Mouse (Mus musculus) stomach, postnatal 0 days (tissue): ENCODE measurements around the gene Gmeb1. TPM values are rescaled to one million over a fixed set of nuclear protein-coding genes. Genes with fewer than 3 reads are reported as not detected.

Experiments used
- ATAC-seq: fragments of 200-750 bp; cut with Nextera tagmentation; 2 replicates; pipeline ENCODE4 v1.8.0; 2017; ENCODE audit not compliant: low FRiP score, low TSS enrichment
- DNase-seq: peaks from one replicate; pipeline ENCODE4 v3.0.0-alpha.2; 2016; ENCODE audit warnings: low spot score
- H3K27ac ChIP-seq: fragments of 300-500 bp; sonication (generic); replicated peaks from 2 replicates; pipeline ENCODE4 v1.5.1; 2014; ENCODE audit warnings: mild to moderate bottlenecking, control low read depth
- H3K27me3 ChIP-seq: fragments of 300-500 bp; sonication (generic); 2 replicates; pipeline ENCODE4 v1.6.1; 2014; ENCODE audit warnings: low read length; ENCODE audit not compliant: control insufficient read depth, insufficient read depth
- H3K36me3 ChIP-seq: fragments of 300-500 bp; sonication (generic); 2 replicates; pipeline ENCODE4 v1.6.1; 2014; ENCODE audit warnings: low read length, mixed read lengths; ENCODE audit not compliant: control insufficient read depth, insufficient read depth
- H3K4me1 ChIP-seq: fragments of 300-500 bp; sonication (generic); replicated peaks from 2 replicates; pipeline ENCODE4 v1.6.1; 2014; ENCODE audit warnings: antibody characterized with exemption; ENCODE audit not compliant: control insufficient read depth, insufficient read depth
- H3K4me2 ChIP-seq: fragments of 300-500 bp; sonication (generic); replicated peaks from 2 replicates; pipeline ENCODE4 v1.6.1; 2014; ENCODE audit warnings: low read depth, mild to moderate bottlenecking, control low read depth, moderate library complexity
- H3K4me3 ChIP-seq: fragments of 300-500 bp; sonication (generic); 2 replicates; pipeline ENCODE4 v1.5.1; 2014; ENCODE audit warnings: low read depth, low read length, control low read depth
- H3K9ac ChIP-seq: fragments of 300-500 bp; sonication (generic); 2 replicates; pipeline ENCODE4 v1.6.1; 2014; ENCODE audit warnings: mild to moderate bottlenecking, low read length, control low read depth, mixed read lengths
- H3K9me3 ChIP-seq: fragments of 300-500 bp; sonication (generic); 2 replicates; pipeline ENCODE4 v1.6.1; 2016; ENCODE audit warnings: low read length; ENCODE audit not compliant: control insufficient read depth
- CTCF ChIP-seq: IDR thresholded peaks from 2 replicates; pipeline ENCODE4 v1.5.1; 2016; ENCODE audit warnings: antibody characterized with exemption, low read depth, mild to moderate bottlenecking, moderate library complexity
- EP300 ChIP-seq: optimal IDR thresholded peaks from 2 replicates; pipeline ENCODE3; 2016; ENCODE audit warnings: antibody characterized with exemption
- WGBS: fragments of 180-500 bp; shearing (Covaris S2); extraction: QIAGEN DNeasy Blood & Tissue Kit; methylation state at CpG from one replicate; pipeline ENCODE4 v1.1.7; 2014; 5-methylcytosine and 5-hydroxymethylcytosine counted together
- polyA plus RNA-seq: library from polyadenylated mRNA; unstranded; fragments of >200 nt; fragmentation: Nextera tagmentation; extraction: Ambion mirVana; gene quantifications from 2 replicates; pipeline ENCODE4 v1.2.1, GENCODE M21; 2015

Gene Gmeb1
- polyA plus RNA-seq, 1 experiment from 2014 or later: 11.4 TPM

DNA sequence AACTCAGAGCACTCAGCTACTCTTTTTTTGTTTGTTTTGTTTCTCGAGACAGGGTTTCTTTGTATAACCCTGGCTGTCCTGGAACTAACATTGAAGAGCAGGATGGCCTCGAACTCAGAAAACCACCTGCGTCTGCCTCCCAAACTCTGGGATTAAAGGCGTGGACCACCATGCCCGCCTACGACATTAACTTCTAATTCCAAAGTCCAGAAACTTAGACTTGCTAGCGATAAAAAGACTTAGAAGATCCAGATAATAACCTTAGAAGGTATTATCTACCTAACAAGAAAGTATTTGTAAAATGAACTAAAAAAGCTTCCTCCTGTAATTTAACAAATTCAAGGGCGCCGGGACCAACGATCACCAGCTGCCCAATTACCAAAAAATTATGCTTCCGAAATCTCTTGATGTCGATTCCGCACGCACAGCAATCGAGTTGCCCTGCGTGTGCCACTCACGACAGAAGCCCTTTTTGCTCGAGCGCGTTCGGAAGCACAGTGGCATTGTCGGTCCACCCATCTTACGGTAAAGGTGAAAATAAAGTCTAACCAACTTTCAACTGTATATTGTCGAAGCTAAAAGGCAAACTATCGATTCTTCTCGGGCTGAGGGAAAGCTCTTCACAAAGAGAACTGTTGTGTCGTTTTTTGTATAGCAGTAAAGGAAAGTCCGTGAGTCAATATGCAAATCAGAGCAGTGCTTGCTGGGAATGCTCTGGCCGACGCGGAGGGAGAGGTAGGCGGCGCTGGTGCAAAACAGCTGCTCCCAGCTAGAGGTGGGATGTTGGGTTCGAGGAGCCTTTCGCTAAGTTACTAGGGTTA, 8.5 kb upstream of the Gmeb1 start:
- Histone ChIP-seq H3K27me3 (no peaks in the 10 kb centered on the region), H3K4me3 (peak overlapping the region; percentile 33), H3K4me1 (0 out of 2 replicates have a peak, but pooled peaks cover 2% of the 10 kb centered on the region), H3K36me3 (no peaks in the 10 kb centered on the region), H3K4me2 (peak overlapping the region; percentile 60), H3K9ac (peak overlapping the region; percentile 72), H3K27ac (peak overlapping the region; percentile 97), H3K9me3 (no peaks in the 10 kb centered on the region)
- DNase-seq: peak; percentile 87
- WGBS: under 1% methylated on average over 35 of the region's 35 CpGs
- TF ChIP-seq CTCF (peak; percentile 74), EP300 (peak; percentile 93)
- ATAC-seq: peak; percentile 79

DNA sequence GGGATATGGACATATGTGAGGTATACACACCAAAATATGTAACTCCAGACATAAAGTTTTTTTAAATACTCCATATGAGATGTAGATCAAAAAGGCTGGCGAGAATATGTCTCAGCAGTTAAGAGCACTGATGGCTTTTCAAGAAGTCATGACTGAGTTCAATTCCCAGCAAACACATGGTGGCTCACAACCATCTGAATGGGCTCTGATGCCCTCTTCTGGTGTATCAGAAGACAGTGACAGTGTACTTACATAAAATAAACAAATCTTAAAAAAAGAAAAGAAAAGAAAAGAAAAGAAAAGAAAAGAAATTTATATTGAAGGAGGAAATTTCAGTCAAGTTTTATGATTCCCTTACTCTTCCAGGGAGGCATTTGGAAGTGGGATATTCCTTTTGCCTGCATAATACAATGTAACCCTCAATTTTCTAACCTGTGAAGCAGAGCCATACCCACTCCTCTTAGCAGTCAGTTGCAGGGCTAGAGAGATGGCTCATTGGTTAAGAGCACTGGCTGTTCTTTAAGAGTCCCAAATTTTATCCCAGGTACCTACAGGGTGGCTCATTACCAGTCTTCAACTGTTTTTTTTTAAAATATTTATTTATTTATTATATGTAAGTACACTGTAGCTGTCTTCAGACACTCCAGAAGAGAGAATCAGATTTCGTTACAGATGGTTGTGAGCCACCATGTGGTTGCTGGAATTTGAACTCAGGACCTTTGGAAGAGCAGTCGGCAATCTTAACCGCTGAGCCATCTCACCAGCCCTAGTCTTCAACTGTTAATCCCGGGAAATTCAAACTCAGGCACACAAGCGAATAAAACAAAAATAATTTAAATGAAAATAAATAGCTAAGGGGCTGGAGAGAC, 7.7 kb upstream of the Gmeb1 start:
- Histone ChIP-seq H3K9ac (no peak overlapping the region), H3K4me2 (no peak overlapping the region), H3K27ac (peak overlapping the region; percentile 97), H3K9me3 (no peaks in the 10 kb centered on the region), H3K36me3 (no peaks in the 10 kb centered on the region), H3K27me3 (no peaks in the 10 kb centered on the region), H3K4me1 (0 out of 2 replicates have a peak, but pooled peaks cover 2% of the 10 kb centered on the region), H3K4me3 (no peak overlapping the region)
- ATAC-seq: no peak
- WGBS: 6% methylated on average over 6 of the region's 6 CpGs
- DNase-seq: no peak
- TF ChIP-seq EP300 (no peak), CTCF (peak; percentile 69)

- Histone ChIP-seq H3K36me3 (no peaks in the 10 kb centered on the region), H3K4me2 (no peak overlapping the region), H3K27me3 (no peaks in the 10 kb centered on the region), H3K9ac (no peak overlapping the region), H3K27ac (no peak overlapping the region), H3K4me1 (no peaks in the 10 kb centered on the region), H3K9me3 (no peaks in the 10 kb centered on the region), H3K4me3 (no peak overlapping the region)
- ATAC-seq: no peak
- DNase-seq: no peak
- no peak for TF ChIP-seq CTCF
- no peak for TF ChIP-seq EP300
- WGBS: 63% methylated on average over 3 of the region's 3 CpGs
Measured at GRCm38 (mm10) chr4:132266835-132267349, 5.5 kb upstream of the Gmeb1 start.

- no peaks in the 10 kb centered on the region for H3K36me3 ChIP-seq
- H3K9me3 ChIP-seq: no peaks in the 10 kb centered on the region
- no peak overlapping the region for H3K4me3 ChIP-seq
- ATAC-seq (no peak), DNase-seq (no peak)
- H3K27ac ChIP-seq: no peak overlapping the region
- H3K4me1 ChIP-seq: no peaks in the 10 kb centered on the region
- H3K4me2 ChIP-seq: no peak overlapping the region
- WGBS: 89% methylated on average over 7 of the region's 7 CpGs
- H3K27me3 ChIP-seq: no peaks in the 10 kb centered on the region
- H3K9ac ChIP-seq: no peak overlapping the region
- TF ChIP-seq CTCF: no peak
- no peak for TF ChIP-seq EP300
Measured at GRCm38 (mm10) chr4:132263313-132263712, 1.9 kb upstream of the Gmeb1 start.

DNA sequence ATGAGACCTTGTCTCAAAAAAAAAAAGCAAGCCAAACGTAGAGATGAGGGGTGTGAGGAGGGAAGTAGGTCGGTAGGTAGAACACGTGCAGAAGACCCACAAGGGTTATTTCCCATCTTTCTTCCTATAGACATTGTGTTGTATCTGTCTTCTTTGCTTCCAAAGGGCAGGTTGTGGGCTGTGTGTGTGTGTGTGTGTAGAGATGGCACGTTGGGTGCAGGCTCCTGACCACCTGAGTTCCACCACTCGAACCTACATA, 885 bp upstream of the Gmeb1 start:
- Histone ChIP-seq H3K27ac (peak overlapping the region; percentile 96; the same call in 1 of the 2 replicates), H3K27me3 (no peaks in the 10 kb centered on the region), H3K4me1 (no peaks in the 10 kb centered on the region), H3K9me3 (no peaks in the 10 kb centered on the region), H3K36me3 (no peaks in the 10 kb centered on the region), H3K9ac (no peak overlapping the region), H3K4me3 (no peak overlapping the region), H3K4me2 (peak overlapping the region; percentile 69; the same call in 1 of the 2 replicates)
- DNase-seq (no peak), ATAC-seq (no peak)
- 72% methylated on average over 5 of the region's 5 CpGs for WGBS
- no peak for TF ChIP-seq CTCF
- TF ChIP-seq EP300: no peak
